Mouse (Mus musculus): Measurements from ENCODE around the gene Dnmt1. TPM values are rescaled to one million over a fixed set of nuclear protein-coding genes. Genes with fewer than 3 reads are reported as not detected.

Dnmt1 gene
- polyA plus RNA-seq, 1 experiment from 2014 or later, result 67.4 TPM

GRCm38 (mm10) chr9:20972141-20972992 lies 12.7 kb upstream of the Dnmt1 start:
- DNase-seq (ENCODE audit: low spot score, missing footprints) (peak; percentile 85), ATAC-seq (ENCODE audit: low FRiP score) (0 out of 2 replicates have a peak, but pooled peaks have one; percentile 6)
- H3K9me3 ChIP-seq (ENCODE audit: control insufficient read depth, low read length), result no peaks in the 10 kb centered on the region
- H3K27me3 ChIP-seq (ENCODE audit: control insufficient read depth, insufficient read depth, low read length), result peaks cover 4% of the 10 kb centered on the region; the same call in 1 of the 2 replicates
- 36% methylated on average over 28 of the region's 28 CpGs for WGBS
- peak overlapping the region; percentile 31; the same call in 1 of the 2 replicates for H3K9ac ChIP-seq (ENCODE audit: low read length)
- H3K4me1 ChIP-seq (ENCODE audit: control insufficient read depth, insufficient read depth, low read length), result peaks cover 22% of the 10 kb centered on the region
- no peak overlapping the region for H3K4me3 ChIP-seq (ENCODE audit: low read depth, low read length)
- H3K36me3 ChIP-seq (ENCODE audit: control insufficient read depth, insufficient read depth, low read length), result no peaks in the 10 kb centered on the region
- no peak overlapping the region for H3K4me2 ChIP-seq
- H3K27ac ChIP-seq (ENCODE audit: low read depth, low read length), result no peak overlapping the region

- WGBS, result 76% methylated on average over 7 of the region's 7 CpGs
- ATAC-seq (ENCODE audit: low FRiP score), result no peak
- H3K36me3 ChIP-seq (ENCODE audit: control insufficient read depth, insufficient read depth, low read length), result no peaks in the 10 kb centered on the region
- H3K27me3 ChIP-seq (ENCODE audit: control insufficient read depth, insufficient read depth, low read length), result peaks cover 4% of the 10 kb centered on the region; the same call in 1 of the 2 replicates
- H3K4me2 ChIP-seq, result no peak overlapping the region
- no peak overlapping the region for H3K9ac ChIP-seq (ENCODE audit: low read length)
- H3K4me3 ChIP-seq (ENCODE audit: low read depth, low read length), result no peak overlapping the region
- DNase-seq (ENCODE audit: low spot score, missing footprints), result peak; percentile 61
- H3K27ac ChIP-seq (ENCODE audit: low read depth, low read length), result no peak overlapping the region
- peaks cover 19% of the 10 kb centered on the region for H3K4me1 ChIP-seq (ENCODE audit: control insufficient read depth, insufficient read depth, low read length)
- H3K9me3 ChIP-seq (ENCODE audit: control insufficient read depth, low read length), result no peaks in the 10 kb centered on the region
These were observed 12.1 kb upstream of the Dnmt1 start for GRCm38 (mm10) chr9:20971751-20972140.

- no peaks in the 10 kb centered on the region for H3K27me3 ChIP-seq (ENCODE audit: control insufficient read depth, insufficient read depth, low read length)
- H3K27ac ChIP-seq (ENCODE audit: low read depth, low read length), result no peak overlapping the region
- peak; percentile 2 for DNase-seq (ENCODE audit: low spot score, missing footprints)
- H3K4me2 ChIP-seq, result no peak overlapping the region
- H3K9me3 ChIP-seq (ENCODE audit: control insufficient read depth, low read length), result no peaks in the 10 kb centered on the region
- whole genome bisulfite sequencing, result 78% methylated on average over 5 of the region's 5 CpGs
- H3K36me3 ChIP-seq (ENCODE audit: control insufficient read depth, insufficient read depth, low read length), result no peaks in the 10 kb centered on the region
- H3K4me3 ChIP-seq (ENCODE audit: low read depth, low read length), result no peak overlapping the region
- no peak overlapping the region for H3K9ac ChIP-seq (ENCODE audit: low read length)
- no peaks in the 10 kb centered on the region for H3K4me1 ChIP-seq (ENCODE audit: control insufficient read depth, insufficient read depth, low read length)
- no peak for ATAC-seq (ENCODE audit: low FRiP score)
These were observed 7.1 kb upstream of the Dnmt1 start for GRCm38 (mm10) chr9:20966747-20967146.

- no peak overlapping the region for H3K27ac ChIP-seq (ENCODE audit: low read depth, low read length)
- WGBS, result 89% methylated on average over 3 of the region's 3 CpGs
- DNase-seq (ENCODE audit: low spot score, missing footprints), result peak; percentile 10
These were observed 6.3 kb upstream of the Dnmt1 start for GRCm38 (mm10) chr9:20966008-20966407.

GRCm38 (mm10) chr9:20965606-20966005 lies 5.9 kb upstream of the Dnmt1 start:
- H3K27ac ChIP-seq (ENCODE audit: low read depth, low read length), result no peak overlapping the region
- DNase-seq (ENCODE audit: low spot score, missing footprints), result peak; percentile 10
- no peaks in the 10 kb centered on the region for H3K27me3 ChIP-seq (ENCODE audit: control insufficient read depth, insufficient read depth, low read length)
- H3K4me1 ChIP-seq (ENCODE audit: control insufficient read depth, insufficient read depth, low read length), result no peaks in the 10 kb centered on the region
- H3K4me2 ChIP-seq, result no peak overlapping the region
- ATAC-seq (ENCODE audit: low FRiP score), result no peak
- H3K36me3 ChIP-seq (ENCODE audit: control insufficient read depth, insufficient read depth, low read length), result no peaks in the 10 kb centered on the region
- H3K9ac ChIP-seq (ENCODE audit: low read length), result no peak overlapping the region
- WGBS, result 85% methylated on average over 4 of the region's 4 CpGs
- H3K9me3 ChIP-seq (ENCODE audit: control insufficient read depth, low read length), result no peaks in the 10 kb centered on the region
- H3K4me3 ChIP-seq (ENCODE audit: low read depth, low read length), result no peak overlapping the region

More at GRCm38 (mm10) chr9:20966008-20966407, 6.3 kb upstream of the Dnmt1 start:
- H3K4me3 ChIP-seq (ENCODE audit: low read depth, low read length), result no peak overlapping the region
- H3K9me3 ChIP-seq (ENCODE audit: control insufficient read depth, low read length), result no peaks in the 10 kb centered on the region
- no peaks in the 10 kb centered on the region for H3K27me3 ChIP-seq (ENCODE audit: control insufficient read depth, insufficient read depth, low read length)
- H3K36me3 ChIP-seq (ENCODE audit: control insufficient read depth, insufficient read depth, low read length), result no peaks in the 10 kb centered on the region
- no peak overlapping the region for H3K9ac ChIP-seq (ENCODE audit: low read length)
- ATAC-seq (ENCODE audit: low FRiP score), result no peak
- H3K4me1 ChIP-seq (ENCODE audit: control insufficient read depth, insufficient read depth, low read length), result no peaks in the 10 kb centered on the region
- no peak overlapping the region for H3K4me2 ChIP-seq

- Histone ChIP-seq H3K27ac (ENCODE audit: low read depth, low read length) (no peak overlapping the region), H3K9ac (ENCODE audit: low read length) (no peak overlapping the region), H3K27me3 (ENCODE audit: control insufficient read depth, insufficient read depth, low read length) (no peaks in the 10 kb centered on the region), H3K9me3 (ENCODE audit: control insufficient read depth, low read length) (no peaks in the 10 kb centered on the region), H3K4me3 (ENCODE audit: low read depth, low read length) (no peak overlapping the region), H3K36me3 (ENCODE audit: control insufficient read depth, insufficient read depth, low read length) (no peaks in the 10 kb centered on the region), H3K4me1 (ENCODE audit: control insufficient read depth, insufficient read depth, low read length) (no peaks in the 10 kb centered on the region), H3K4me2 (no peak overlapping the region)
- no peak for ATAC-seq (ENCODE audit: low FRiP score)
- no peak for DNase-seq (ENCODE audit: low spot score, missing footprints)
- WGBS, result 81% methylated on average over 9 of the region's 9 CpGs
These were observed 1.9 kb upstream of the Dnmt1 start for GRCm38 (mm10) chr9:20961557-20961956.

- H3K36me3 ChIP-seq (ENCODE audit: control insufficient read depth, insufficient read depth, low read length), result no peaks in the 10 kb centered on the region
- no peaks in the 10 kb centered on the region for H3K9me3 ChIP-seq (ENCODE audit: control insufficient read depth, low read length)
- no peaks in the 10 kb centered on the region for H3K4me1 ChIP-seq (ENCODE audit: control insufficient read depth, insufficient read depth, low read length)
- DNase-seq (ENCODE audit: low spot score, missing footprints), result no peak
- H3K4me2 ChIP-seq, result no peak overlapping the region
- no peak overlapping the region for H3K4me3 ChIP-seq (ENCODE audit: low read depth, low read length)
- no peak overlapping the region for H3K9ac ChIP-seq (ENCODE audit: low read length)
- no peak for ATAC-seq (ENCODE audit: low FRiP score)
- no peaks in the 10 kb centered on the region for H3K27me3 ChIP-seq (ENCODE audit: control insufficient read depth, insufficient read depth, low read length)
- H3K27ac ChIP-seq (ENCODE audit: low read depth, low read length), result no peak overlapping the region
- WGBS, result 78% methylated on average over 3 of the region's 3 CpGs
These were observed 2.7 kb downstream of the Dnmt1 start for GRCm38 (mm10) chr9:20956989-20957388.

- H3K9me3 ChIP-seq (ENCODE audit: control insufficient read depth, low read length), result no peaks in the 10 kb centered on the region
- H3K27ac ChIP-seq (ENCODE audit: low read depth, low read length), result peak overlapping the region; percentile 74
- WGBS, result 0% methylated on average over 51 of the region's 51 CpGs
- H3K4me2 ChIP-seq, result peak overlapping the region; percentile 67
- no peaks in the 10 kb centered on the region for H3K36me3 ChIP-seq (ENCODE audit: control insufficient read depth, insufficient read depth, low read length)
- ATAC-seq (ENCODE audit: low FRiP score) (peak; percentile 96), DNase-seq (ENCODE audit: low spot score, missing footprints) (peak; percentile 99)
- H3K4me3 ChIP-seq (ENCODE audit: low read depth, low read length), result peak overlapping the region; percentile 77
- H3K9ac ChIP-seq (ENCODE audit: low read length), result peak overlapping the region; percentile 69
- H3K4me1 ChIP-seq (ENCODE audit: control insufficient read depth, insufficient read depth, low read length), result peaks cover 11% of the 10 kb centered on the region
- no peaks in the 10 kb centered on the region for H3K27me3 ChIP-seq (ENCODE audit: control insufficient read depth, insufficient read depth, low read length)
These were observed 7.0 kb downstream of the Dnmt1 start for GRCm38 (mm10) chr9:20952520-20953227.

GRCm38 (mm10) chr9:20951966-20952519 lies 7.6 kb downstream of the Dnmt1 start:
- DNase-seq (ENCODE audit: low spot score, missing footprints), result no peak
- peak overlapping the region; percentile 77 for H3K4me3 ChIP-seq (ENCODE audit: low read depth, low read length)
- H3K4me1 ChIP-seq (ENCODE audit: control insufficient read depth, insufficient read depth, low read length), result peaks cover 11% of the 10 kb centered on the region
- peak overlapping the region; percentile 69 for H3K9ac ChIP-seq (ENCODE audit: low read length)
- peak; percentile 82 for ATAC-seq (ENCODE audit: low FRiP score)
- peak overlapping the region; percentile 67 for H3K4me2 ChIP-seq
- no peaks in the 10 kb centered on the region for H3K27me3 ChIP-seq (ENCODE audit: control insufficient read depth, insufficient read depth, low read length)
- under 1% methylated on average over 15 of the region's 17 CpGs for WGBS
- H3K9me3 ChIP-seq (ENCODE audit: control insufficient read depth, low read length), result no peaks in the 10 kb centered on the region
- H3K36me3 ChIP-seq (ENCODE audit: control insufficient read depth, insufficient read depth, low read length), result no peaks in the 10 kb centered on the region
- peak overlapping the region; percentile 74 for H3K27ac ChIP-seq (ENCODE audit: low read depth, low read length)
